35 mouse cellular contexts compared by ENCODE assay signal in genomic region chr12:60717326-60717725, GRCm38 (mm10).
"Had no signal": no experiment of that assay in that cellular context is flagged by ENCODE, and none has a peak within 500 bp of the region (broad histone marks: within the 10 kb centered on the region; RNA-seq: fewer than 3 reads in every experiment).

No protein-coding gene starts in this region.

- H3K9me3 ChIP-seq: heart, embryonic 10.5 days; heart, embryonic 12.5 days; heart, embryonic 13.5 days; heart, embryonic 15.5 days; hindbrain, embryonic 10.5 days; hindbrain, embryonic 12.5 days; hindbrain, embryonic 13.5 days; hindbrain, embryonic 15.5 days; intestine, embryonic 15.5 days; kidney, embryonic 15.5 days had no signal

- H3K9ac ChIP-seq: heart, embryonic 12.5 days; heart, embryonic 13.5 days; heart, embryonic 15.5 days; hindbrain, embryonic 12.5 days; hindbrain, embryonic 13.5 days; hindbrain, embryonic 14.5 days; hindbrain, embryonic 15.5 days; intestine, embryonic 15.5 days; kidney, embryonic 15.5 days had no signal

- H3K4me2 ChIP-seq: heart, embryonic 11.5 days; heart, embryonic 12.5 days; heart, embryonic 13.5 days; heart, embryonic 15.5 days; hindbrain, embryonic 12.5 days; hindbrain, embryonic 13.5 days; hindbrain, embryonic 14.5 days; hindbrain, embryonic 15.5 days; intestine, embryonic 15.5 days; kidney, embryonic 15.5 days had no signal

- ATAC-seq: hindbrain, embryonic 16.5 days; hindbrain, postnatal 0 days; inflammation-experienced regulatory T-cells, adult 6 months; intestine, embryonic 15.5 days; intestine, embryonic 16.5 days; intestine, postnatal 0 days had no signal

- H3K27me3 ChIP-seq: heart, embryonic 12.5 days; heart, embryonic 13.5 days; heart, embryonic 15.5 days; hindbrain, embryonic 12.5 days; hindbrain, embryonic 13.5 days; hindbrain, embryonic 15.5 days; intestine, embryonic 15.5 days; kidney, embryonic 15.5 days had no signal

- H3K36me3 ChIP-seq: heart, embryonic 10.5 days; heart, embryonic 12.5 days; heart, embryonic 13.5 days; heart, embryonic 15.5 days; hindbrain, embryonic 10.5 days; hindbrain, embryonic 12.5 days; hindbrain, embryonic 13.5 days; hindbrain, embryonic 15.5 days; intestine, embryonic 15.5 days; kidney, embryonic 15.5 days had no signal

- H3K27ac ChIP-seq: heart, embryonic 10.5 days; heart, embryonic 13.5 days; heart, embryonic 15.5 days; hindbrain, embryonic 10.5 days; hindbrain, embryonic 12.5 days; hindbrain, embryonic 13.5 days; hindbrain, embryonic 14.5 days; hindbrain, embryonic 15.5 days; hindbrain, postnatal 0 days; intestine, embryonic 15.5 days; kidney, embryonic 15.5 days; kidney, postnatal 0 days; layer of hippocampus, adult 2 months had no signal

- H3K4me1 ChIP-seq: heart, embryonic 10.5 days; heart, embryonic 12.5 days; heart, embryonic 13.5 days; heart, embryonic 15.5 days; hindbrain, embryonic 10.5 days; hindbrain, embryonic 12.5 days; hindbrain, embryonic 13.5 days; hindbrain, embryonic 15.5 days; intestine, embryonic 15.5 days; kidney, embryonic 15.5 days had no signal

- H3K4me3 ChIP-seq: heart, embryonic 10.5 days; heart, embryonic 12.5 days; heart, embryonic 13.5 days; heart, embryonic 15.5 days; hindbrain, embryonic 10.5 days; hindbrain, embryonic 12.5 days; hindbrain, embryonic 13.5 days; hindbrain, embryonic 15.5 days; intestine, embryonic 15.5 days; kidney, embryonic 15.5 days; layer of hippocampus, adult 2 months had no signal

- DNase-seq: heart, postnatal 10 days; heart, postnatal 14 days; heart, postnatal 36 days; heart, postnatal 4 days; kidney, adult 11 months; kidney, adult 18-20 months; kidney, adult 2 months; kidney, adult 8-10 months; kidney, adult 9 months; kidney, postnatal 10 days; kidney, postnatal 14 days; kidney, postnatal 25 days; kidney, postnatal 36 days; kidney, postnatal 4 days; layer of hippocampus, adult 9-11 months; layer of hippocampus, postnatal 36 days had no signal
